Mouse (Mus musculus) left cerebral cortex, adult 8-10 months (tissue): ENCODE measurements around the gene Hoxa10. TPM values are rescaled to one million over a fixed set of nuclear protein-coding genes. Genes with fewer than 3 reads are reported as not detected.

Experiments used
- DNase-seq, 2 experiments: peaks; one replicate each; pipeline ENCODE4 v3.0.0; 2022; ENCODE audit warnings: low spot score in 2 of 2
- total RNA-seq, 4 experiments: library from RNA; stranded (reverse); gene quantifications; 2 replicates each; pipeline ENCODE4 v1.2.4; 2022

Gene Hoxa10
- total RNA-seq, result not detected

DNA sequence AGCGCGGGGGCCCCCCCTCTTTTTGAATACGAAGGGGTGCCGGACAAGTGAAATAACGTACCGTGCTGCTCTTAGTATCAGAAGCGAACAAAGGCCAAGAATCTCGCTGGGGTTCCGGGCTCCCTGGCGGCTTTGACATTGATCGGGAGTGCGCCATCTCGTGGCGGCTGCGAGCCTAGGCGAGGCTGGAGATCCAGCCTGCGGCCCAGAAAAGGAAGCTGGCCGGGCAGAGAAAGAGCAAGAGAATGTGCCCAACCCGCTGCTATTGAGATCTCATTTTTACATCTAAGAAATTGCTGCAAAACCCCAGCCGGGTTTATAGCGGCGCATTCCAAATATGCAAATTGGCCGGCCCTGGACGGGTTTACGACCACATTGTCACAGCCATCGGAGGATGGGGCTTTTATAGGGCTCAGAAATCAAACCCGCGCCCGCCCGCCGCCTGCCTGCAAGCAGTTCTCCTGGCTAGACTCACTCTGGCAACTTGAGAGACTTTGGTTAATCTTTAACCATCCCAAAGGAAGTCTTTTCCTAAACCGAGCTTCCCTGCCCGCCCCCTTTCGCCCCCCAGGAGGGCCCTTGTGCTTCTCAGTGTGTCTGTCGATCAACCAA lies at the start of gene Hoxa10:
Gene Hoxa10 (minus strand): TSS at position 466 of the 612 bp plus-strand sequence.
- no peak for DNase-seq

- no peak for DNase-seq
Measured at GRCm38 (mm10) chr6:52290186-52290585, 49.5 kb upstream of the Hoxa10 start.

DNA sequence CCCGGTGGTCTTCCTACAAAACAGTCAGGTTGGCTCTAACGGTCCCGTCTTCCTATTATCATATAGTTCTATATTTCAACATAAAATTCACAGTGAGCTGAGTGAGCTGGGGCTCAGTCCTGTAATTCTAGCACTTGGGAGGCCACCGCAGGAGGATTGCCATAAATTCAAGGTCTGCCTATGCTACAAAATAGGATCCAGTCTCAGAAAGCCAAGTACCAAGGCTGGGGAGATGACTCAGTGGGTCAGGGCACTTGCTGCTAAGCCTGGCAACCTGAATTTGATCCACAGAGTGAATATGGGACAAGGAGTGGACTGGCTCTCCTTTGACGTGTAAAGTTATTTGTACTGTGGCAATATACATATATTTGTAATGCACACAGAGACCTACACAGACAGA lies 43.2 kb upstream of the Hoxa10 start:
- no peak for DNase-seq

GRCm38 (mm10) chr6:52281084-52281483 lies 40.4 kb upstream of the Hoxa10 start:
- DNase-seq, result no peak

DNA sequence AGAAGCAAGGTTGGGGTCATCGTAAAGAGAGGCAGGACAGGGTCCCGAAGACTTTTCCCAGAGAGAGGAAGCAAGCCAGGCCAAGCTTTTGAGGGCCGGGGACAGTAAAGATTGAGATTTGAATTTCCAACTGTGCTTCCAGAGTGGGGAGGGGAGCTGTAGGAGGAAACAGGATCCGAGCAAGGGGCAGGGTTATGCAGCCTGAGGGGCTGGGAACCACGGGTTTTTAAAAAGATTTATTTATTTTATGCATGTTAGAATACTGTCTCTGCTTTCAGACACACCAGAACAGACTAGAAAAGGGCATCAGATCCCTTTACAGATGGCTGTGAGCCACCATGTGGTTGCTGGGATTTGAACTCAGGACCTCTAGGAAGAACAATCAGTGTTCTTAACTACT lies 36.3 kb upstream of the Hoxa10 start:
- no peak for DNase-seq

- no peak for DNase-seq
Measured at GRCm38 (mm10) chr6:52276382-52276781, 35.7 kb upstream of the Hoxa10 start.

DNA sequence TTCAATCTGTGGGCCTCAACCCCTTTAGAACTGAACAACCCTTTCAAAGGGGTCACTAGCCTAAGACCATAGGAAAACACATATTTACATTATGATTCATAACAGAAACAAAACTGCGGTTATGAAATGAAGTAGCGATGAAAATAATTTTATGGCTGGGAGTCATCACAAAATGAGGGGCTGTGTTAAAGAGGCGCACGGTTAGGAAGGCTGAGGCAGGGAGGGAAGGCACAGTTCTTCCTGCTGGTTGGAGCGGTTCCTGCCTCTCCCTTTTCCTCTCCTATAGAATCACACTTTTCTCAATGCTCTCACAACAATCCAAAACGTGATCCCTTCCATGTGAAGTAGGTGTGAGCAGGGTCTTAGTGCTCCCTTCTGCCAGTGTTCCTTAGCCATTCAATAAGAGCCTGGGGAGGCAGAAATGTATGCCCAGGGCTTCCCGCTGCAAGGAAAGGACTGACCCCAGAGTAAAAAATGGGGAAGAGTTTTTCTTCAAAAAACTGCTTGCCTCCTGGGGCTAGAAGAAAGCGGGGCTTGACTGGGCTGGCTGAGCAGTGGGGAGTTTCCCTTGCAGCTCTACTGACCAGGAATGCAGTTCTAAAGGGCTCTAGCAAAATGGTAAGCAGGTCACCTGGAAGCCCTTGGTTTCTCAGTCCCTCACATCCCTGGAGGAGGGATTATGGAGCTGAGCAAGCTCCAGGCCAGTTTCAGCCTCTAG lies 35.1 kb upstream of the Hoxa10 start:
- DNase-seq, result no peak

- no peak for DNase-seq
Measured at GRCm38 (mm10) chr6:52274576-52274975, 33.9 kb upstream of the Hoxa10 start.

- DNase-seq, result no peak
Measured at GRCm38 (mm10) chr6:52273656-52274280, 33.1 kb upstream of the Hoxa10 start.

DNA sequence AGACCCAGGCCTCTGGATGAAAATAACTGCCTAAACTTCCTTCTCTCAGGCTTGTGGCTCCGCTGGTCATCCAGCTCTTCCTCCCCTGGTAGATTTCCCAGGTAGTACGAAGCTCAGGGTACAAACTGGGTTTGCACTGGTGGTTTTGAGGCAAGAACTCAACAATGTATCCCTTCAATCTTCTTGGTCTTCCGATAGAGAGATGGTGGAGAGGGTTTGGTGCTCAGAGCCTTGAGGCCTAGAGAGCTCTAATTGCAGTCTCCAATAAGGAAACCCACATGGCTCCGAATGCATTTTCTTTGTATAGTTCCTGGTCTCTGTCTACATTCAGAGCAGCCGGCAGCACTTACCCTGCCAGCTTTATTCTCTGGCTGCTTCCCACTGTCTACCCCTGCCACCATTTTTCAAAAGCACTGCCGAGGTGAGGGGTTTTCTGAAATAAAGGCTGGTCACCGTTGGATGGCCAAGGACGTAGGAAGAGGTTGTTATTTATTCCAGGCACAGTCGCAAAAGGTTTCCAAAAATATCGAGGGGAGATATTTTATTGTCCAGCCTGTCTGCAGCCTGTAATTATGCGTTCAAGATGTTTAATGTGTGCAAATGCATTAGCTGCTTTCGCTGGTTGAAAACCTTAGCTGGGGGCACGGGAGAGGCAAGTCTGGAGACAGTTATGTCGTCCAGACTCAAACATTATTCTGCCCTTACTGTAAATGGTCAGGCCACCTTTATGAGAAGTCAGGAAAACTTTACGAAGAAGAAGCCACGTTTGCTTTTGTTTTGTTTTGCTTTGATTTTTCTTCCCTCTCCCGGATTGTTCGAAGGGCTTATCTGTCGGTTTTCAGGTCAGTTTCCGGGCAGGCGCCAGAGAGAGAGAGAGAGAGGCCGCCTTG lies 32.4 kb upstream of the Hoxa10 start:
- DNase-seq, result no peak

DNA sequence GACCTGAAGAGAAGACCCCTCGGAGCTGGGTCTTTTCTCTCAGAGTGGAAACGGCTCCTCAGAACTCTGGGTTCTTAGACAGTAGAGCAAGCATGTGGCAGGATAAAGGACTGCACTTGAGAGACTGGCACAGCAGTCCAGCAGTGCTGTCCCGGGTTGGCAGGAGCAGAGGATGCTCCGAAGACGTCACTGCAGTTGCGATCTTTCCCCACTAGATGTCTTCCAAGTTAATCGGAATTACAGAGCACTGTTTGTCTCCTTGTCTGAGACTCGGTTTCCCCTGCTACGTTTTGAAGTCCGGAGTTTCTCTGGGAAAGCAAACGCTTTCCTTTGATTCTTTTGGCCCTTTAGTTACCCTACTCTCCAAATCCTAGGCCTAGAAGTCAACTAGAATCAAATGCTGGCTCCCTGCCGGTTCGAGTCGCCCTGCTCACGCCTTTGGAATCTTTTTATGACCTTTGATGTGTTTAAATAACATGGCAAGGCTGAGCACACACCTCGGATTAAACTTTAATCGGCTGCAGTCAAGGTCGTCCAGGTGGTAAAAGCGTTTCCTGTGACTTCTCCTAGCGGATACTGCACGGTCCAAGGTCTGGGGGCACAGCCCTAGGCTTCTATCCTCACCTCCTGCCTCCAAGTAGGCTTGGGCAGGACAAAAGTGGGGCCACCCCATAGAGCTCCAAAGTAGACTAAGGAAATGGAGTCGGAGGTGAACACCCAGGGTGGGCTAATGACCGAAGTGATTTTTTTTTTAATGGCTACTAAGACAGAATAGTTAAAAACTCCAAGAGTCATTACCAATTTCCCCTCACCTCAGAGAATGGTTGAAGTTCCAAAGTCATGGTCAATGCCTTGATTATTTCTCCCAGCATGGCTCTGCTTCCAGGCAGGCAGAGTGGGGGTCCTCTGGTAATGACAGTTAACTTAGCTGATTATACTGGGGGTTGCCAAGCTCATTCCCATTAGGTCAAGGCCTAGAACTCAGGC lies 30.1 kb upstream of the Hoxa10 start:
- DNase-seq, result peak in 1 of 2 experiments; percentile 18

DNA sequence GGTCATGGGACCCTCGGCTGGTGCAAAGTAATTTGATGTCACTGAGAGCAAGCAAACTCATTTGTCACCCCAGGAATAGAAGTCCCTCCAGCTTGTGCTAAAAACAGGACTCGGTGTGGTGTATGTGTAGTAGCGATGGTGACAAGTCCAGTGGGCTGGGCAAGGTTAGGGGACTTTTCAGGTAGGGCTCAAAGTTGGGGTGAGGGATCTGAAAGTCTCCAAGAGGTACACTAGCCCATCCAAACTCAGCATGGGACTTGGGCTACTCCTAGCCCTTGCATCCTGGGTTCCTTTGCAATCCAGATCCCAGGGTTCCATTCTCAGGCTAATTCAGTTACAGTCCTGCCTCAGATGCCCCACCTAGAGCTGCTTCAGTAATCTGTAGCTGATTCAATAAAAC lies 28.1 kb upstream of the Hoxa10 start:
- DNase-seq, result no peak

DNA sequence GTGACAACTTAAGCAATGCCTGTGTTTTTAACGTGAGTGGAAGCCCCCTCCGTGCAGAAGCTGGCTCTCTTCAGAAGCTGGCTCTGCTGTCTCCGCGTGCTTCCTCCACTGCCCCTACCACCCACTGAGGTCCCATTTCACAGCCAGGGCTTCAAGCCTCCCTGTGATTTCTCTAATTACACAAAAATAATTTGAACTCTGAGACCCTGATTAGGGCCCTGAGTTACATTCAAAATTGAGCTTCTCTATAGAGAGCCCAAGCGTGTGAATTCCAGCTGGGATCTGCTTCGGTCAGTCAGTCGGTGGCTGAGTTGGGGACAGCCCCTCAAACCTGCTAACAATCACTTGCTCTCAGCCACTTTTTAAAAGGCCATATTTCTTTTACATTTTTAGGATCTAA lies 27.7 kb upstream of the Hoxa10 start:
- no peak for DNase-seq

DNA sequence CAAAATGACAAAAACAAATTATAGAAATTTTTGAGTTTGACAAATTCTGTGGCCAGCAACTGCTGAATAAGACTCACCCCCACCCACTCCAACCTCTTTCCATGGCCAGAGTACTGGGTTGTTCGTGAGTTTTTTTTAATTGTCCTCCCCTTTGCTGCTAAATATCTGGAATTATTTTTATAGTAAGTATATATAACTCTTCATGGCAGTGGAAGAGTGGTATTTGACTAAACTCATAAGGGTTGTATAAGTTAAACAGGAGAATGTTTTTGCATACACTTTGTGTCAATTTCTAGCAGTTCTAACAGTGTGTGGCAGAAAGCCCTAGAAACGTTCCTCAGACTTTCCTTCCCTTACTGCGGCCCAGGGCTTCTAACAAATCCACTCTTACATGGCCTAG lies 27.0 kb upstream of the Hoxa10 start:
- no peak for DNase-seq

DNA sequence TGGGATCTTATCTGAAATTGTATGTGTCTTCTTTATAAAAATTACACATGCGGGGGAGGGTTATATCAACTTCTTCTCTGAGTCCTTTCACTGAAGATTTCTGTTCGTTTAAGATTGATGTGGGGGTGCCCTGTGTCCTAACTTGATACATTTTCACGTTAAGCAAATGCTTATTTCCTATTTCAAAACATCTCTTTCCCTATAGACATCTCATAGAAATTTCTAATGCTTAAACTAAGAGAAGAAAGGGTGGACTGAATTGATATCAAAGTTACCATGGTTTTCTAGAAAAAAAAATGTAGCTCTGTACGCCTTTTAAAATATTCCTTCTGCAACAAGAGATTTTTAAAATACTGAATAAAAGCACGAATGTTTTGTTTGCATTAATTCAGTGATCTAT lies 26.6 kb upstream of the Hoxa10 start:
- DNase-seq, result no peak

DNA sequence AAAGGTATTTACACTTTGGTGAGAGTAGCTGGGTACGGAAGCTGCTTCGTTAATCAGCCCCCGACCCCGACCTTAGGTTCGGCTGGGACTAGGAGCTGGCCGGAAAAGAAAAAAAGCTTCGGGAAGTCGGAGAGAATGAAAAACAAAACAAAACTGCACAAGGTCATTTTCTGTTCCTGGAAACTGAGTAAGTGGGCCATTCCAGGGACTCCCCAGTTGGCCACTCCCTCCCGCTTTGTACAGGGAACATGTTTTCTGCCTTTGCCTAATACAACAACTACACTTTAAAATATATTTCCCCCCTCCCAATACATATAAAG lies 26.0 kb upstream of the Hoxa10 start:
- no peak for DNase-seq

DNA sequence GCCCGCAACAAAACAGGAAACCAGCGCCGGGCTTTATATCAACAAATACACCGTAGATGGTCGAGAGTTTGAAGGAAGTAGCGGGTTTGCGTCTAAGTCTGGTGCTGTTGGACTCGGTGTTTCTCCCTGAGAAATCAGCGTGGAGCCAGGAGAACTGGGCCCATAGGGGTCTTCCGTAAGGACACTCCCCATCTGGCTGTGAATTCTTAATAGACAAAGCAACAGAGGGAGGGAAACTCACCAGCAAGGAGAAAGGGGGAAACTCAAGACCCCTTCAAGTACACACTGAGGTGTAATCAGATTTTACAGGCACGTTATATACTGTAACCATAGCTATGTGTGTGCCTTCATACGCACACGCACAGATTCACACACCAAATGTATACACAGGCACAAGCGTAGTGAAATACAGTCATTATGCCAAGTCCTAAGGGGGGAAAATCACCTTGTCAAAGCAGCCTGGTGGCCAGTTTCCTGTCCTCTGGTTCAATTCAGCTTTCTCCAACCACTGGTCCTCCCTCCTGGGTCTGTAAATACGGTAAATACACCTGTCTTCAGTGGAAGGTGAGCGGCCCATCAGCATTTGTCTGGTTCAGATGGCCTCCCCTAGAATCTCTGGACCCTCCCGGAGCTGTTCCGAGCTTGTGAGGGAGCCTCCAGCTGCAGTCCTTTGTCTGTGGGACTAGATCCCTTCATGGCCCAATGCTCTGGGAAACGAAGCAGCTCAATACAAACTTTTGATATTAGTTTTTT lies 25.4 kb upstream of the Hoxa10 start:
- no peak for DNase-seq

- DNase-seq, result no peak
Measured at GRCm38 (mm10) chr6:52265306-52265912, 24.8 kb upstream of the Hoxa10 start.

DNA sequence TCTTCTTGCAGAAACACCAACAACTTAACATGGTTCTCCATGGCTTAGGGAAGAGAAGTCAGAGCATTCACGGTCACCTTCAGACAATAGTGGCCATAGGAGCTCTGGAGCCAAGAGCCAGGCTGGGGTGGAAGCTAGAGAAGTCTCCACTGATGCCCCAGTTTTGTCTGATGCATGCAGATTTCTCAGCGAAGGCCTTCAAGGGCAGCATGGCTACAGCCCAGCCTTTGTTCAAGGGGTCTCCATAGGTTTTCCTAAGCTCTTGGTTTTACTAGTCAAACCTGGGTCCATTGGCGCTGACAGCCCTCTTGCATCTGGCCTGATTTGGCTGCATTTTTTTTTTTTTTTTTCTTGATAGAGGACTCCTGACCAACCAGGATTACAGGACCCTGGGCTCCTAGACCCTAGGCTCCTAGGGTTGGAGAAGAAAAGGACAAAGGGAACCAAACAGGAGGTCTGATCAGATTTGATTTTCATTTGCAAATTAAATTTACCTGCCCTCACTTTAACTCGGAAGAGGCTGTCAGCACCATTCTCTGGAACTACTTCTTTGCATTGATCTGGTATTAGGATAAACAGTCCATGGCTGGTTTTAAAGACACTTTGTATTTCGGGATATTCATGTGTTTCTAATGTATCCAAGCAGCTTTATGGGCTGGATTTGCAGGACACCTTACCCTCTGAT lies 23.6 kb upstream of the Hoxa10 start:
- DNase-seq, result no peak
